Mouse (Mus musculus): ENCODE results near the gene Mief1.

The Mief1 gene

GRCm38 (mm10) chr15:80219211-80219610 is 14.6 kb upstream of the Mief1 start:
- H3K36me3 ChIP-seq (ENCODE audit: control insufficient read depth, insufficient read depth, low read length, poor library complexity, severe bottlenecking): no peaks in the 10 kb centered on the region
- H3K27me3 ChIP-seq (ENCODE audit: control insufficient read depth, insufficient read depth, low read length, poor library complexity, severe bottlenecking): no peaks in the 10 kb centered on the region
- peak; percentile 66 for DNase-seq (ENCODE audit: low read depth, low spot score)

GRCm38 (mm10) chr15:80219705-80220657 is 13.8 kb upstream of the Mief1 start:
- peak; percentile 34 for DNase-seq (ENCODE audit: low read depth, low spot score)

GRCm38 (mm10) chr15:80221031-80221430 is 12.8 kb upstream of the Mief1 start:
- H3K27me3 ChIP-seq (ENCODE audit: control insufficient read depth, insufficient read depth, low read length, poor library complexity, severe bottlenecking): no peaks in the 10 kb centered on the region
- no peaks in the 10 kb centered on the region for H3K36me3 ChIP-seq (ENCODE audit: control insufficient read depth, insufficient read depth, low read length, poor library complexity, severe bottlenecking)
- no peak for DNase-seq (ENCODE audit: low read depth, low spot score)

More at GRCm38 (mm10) chr15:80219705-80220657, 13.8 kb upstream of the Mief1 start:
- H3K36me3 ChIP-seq (ENCODE audit: control insufficient read depth, insufficient read depth, low read length, poor library complexity, severe bottlenecking): no peaks in the 10 kb centered on the region
- no peaks in the 10 kb centered on the region for H3K27me3 ChIP-seq (ENCODE audit: control insufficient read depth, insufficient read depth, low read length, poor library complexity, severe bottlenecking)

GRCm38 (mm10) chr15:80223751-80224150 is 10.1 kb upstream of the Mief1 start:
- H3K36me3 ChIP-seq (ENCODE audit: control insufficient read depth, insufficient read depth, low read length, poor library complexity, severe bottlenecking): no peaks in the 10 kb centered on the region
- DNase-seq (ENCODE audit: low read depth, low spot score): no peak
- no peaks in the 10 kb centered on the region for H3K27me3 ChIP-seq (ENCODE audit: control insufficient read depth, insufficient read depth, low read length, poor library complexity, severe bottlenecking)

GRCm38 (mm10) chr15:80225208-80225607 is 8.6 kb upstream of the Mief1 start:
- no peaks in the 10 kb centered on the region for H3K36me3 ChIP-seq (ENCODE audit: control insufficient read depth, insufficient read depth, low read length, poor library complexity, severe bottlenecking)
- H3K27me3 ChIP-seq (ENCODE audit: control insufficient read depth, insufficient read depth, low read length, poor library complexity, severe bottlenecking): no peaks in the 10 kb centered on the region
- peak; percentile 81 for DNase-seq (ENCODE audit: low read depth, low spot score)

- Histone ChIP-seq H3K27me3 (ENCODE audit: control insufficient read depth, insufficient read depth, low read length, poor library complexity, severe bottlenecking) (no peaks in the 10 kb centered on the region), H3K36me3 (ENCODE audit: control insufficient read depth, insufficient read depth, low read length, poor library complexity, severe bottlenecking) (no peaks in the 10 kb centered on the region)
- peak; percentile 83 for DNase-seq (ENCODE audit: low read depth, low spot score)
Measured at GRCm38 (mm10) chr15:80225796-80226195, 8.0 kb upstream of the Mief1 start.

GRCm38 (mm10) chr15:80228071-80228800 is 5.6 kb upstream of the Mief1 start:
- Histone ChIP-seq H3K27me3 (ENCODE audit: control insufficient read depth, insufficient read depth, low read length, poor library complexity, severe bottlenecking) (no peaks in the 10 kb centered on the region), H3K36me3 (ENCODE audit: control insufficient read depth, insufficient read depth, low read length, poor library complexity, severe bottlenecking) (no peaks in the 10 kb centered on the region)
- no peak for DNase-seq (ENCODE audit: low read depth, low spot score)

GRCm38 (mm10) chr15:80232331-80232730 is 1.5 kb upstream of the Mief1 start:
- no peak for DNase-seq (ENCODE audit: low read depth, low spot score)
- Histone ChIP-seq H3K27me3 (ENCODE audit: control insufficient read depth, insufficient read depth, low read length, poor library complexity, severe bottlenecking) (no peaks in the 10 kb centered on the region), H3K36me3 (ENCODE audit: control insufficient read depth, insufficient read depth, low read length, poor library complexity, severe bottlenecking) (peaks cover 5% of the 10 kb centered on the region)

GRCm38 (mm10) chr15:80233053-80233452 is 765 bp upstream of the Mief1 start:
- Histone ChIP-seq H3K36me3 (ENCODE audit: control insufficient read depth, insufficient read depth, low read length, poor library complexity, severe bottlenecking) (peaks cover 5% of the 10 kb centered on the region), H3K27me3 (ENCODE audit: control insufficient read depth, insufficient read depth, low read length, poor library complexity, severe bottlenecking) (no peaks in the 10 kb centered on the region)
- no peak for DNase-seq (ENCODE audit: low read depth, low spot score)

GRCm38 (mm10) chr15:80235535-80235934 is 1.7 kb downstream of the Mief1 start, which contains the start of gene AC140267.1:
AC140267.1 (plus strand) TSS chr15:80235835.
- Histone ChIP-seq H3K36me3 (ENCODE audit: control insufficient read depth, insufficient read depth, low read length, poor library complexity, severe bottlenecking) (peaks cover 9% of the 10 kb centered on the region), H3K27me3 (ENCODE audit: control insufficient read depth, insufficient read depth, low read length, poor library complexity, severe bottlenecking) (no peaks in the 10 kb centered on the region)
- DNase-seq (ENCODE audit: low read depth, low spot score): no peak

GRCm38 (mm10) chr15:80248135-80248534 is 14.3 kb downstream of the Mief1 start:
- Histone ChIP-seq H3K27me3 (ENCODE audit: control insufficient read depth, insufficient read depth, low read length, poor library complexity, severe bottlenecking) (no peaks in the 10 kb centered on the region), H3K36me3 (ENCODE audit: control insufficient read depth, insufficient read depth, low read length, poor library complexity, severe bottlenecking) (peaks cover 30% of the 10 kb centered on the region)
- DNase-seq (ENCODE audit: low read depth, low spot score): no peak

- DNase-seq (ENCODE audit: low read depth, low spot score): no peak
- Histone ChIP-seq H3K27me3 (ENCODE audit: control insufficient read depth, insufficient read depth, low read length, poor library complexity, severe bottlenecking) (no peaks in the 10 kb centered on the region), H3K36me3 (ENCODE audit: control insufficient read depth, insufficient read depth, low read length, poor library complexity, severe bottlenecking) (peaks cover 30% of the 10 kb centered on the region)
Measured at GRCm38 (mm10) chr15:80248596-80248995, 14.8 kb downstream of the Mief1 start.

GRCm38 (mm10) chr15:80249672-80250071 is 15.9 kb downstream of the Mief1 start:
- Histone ChIP-seq H3K27me3 (ENCODE audit: control insufficient read depth, insufficient read depth, low read length, poor library complexity, severe bottlenecking) (no peaks in the 10 kb centered on the region), H3K36me3 (ENCODE audit: control insufficient read depth, insufficient read depth, low read length, poor library complexity, severe bottlenecking) (peaks cover 28% of the 10 kb centered on the region)
- no peak for DNase-seq (ENCODE audit: low read depth, low spot score)

- peaks cover 24% of the 10 kb centered on the region for H3K36me3 ChIP-seq (ENCODE audit: control insufficient read depth, insufficient read depth, low read length, poor library complexity, severe bottlenecking)
- no peak for DNase-seq (ENCODE audit: low read depth, low spot score)
- H3K27me3 ChIP-seq (ENCODE audit: control insufficient read depth, insufficient read depth, low read length, poor library complexity, severe bottlenecking): no peaks in the 10 kb centered on the region
Measured at GRCm38 (mm10) chr15:80250586-80250985, 16.8 kb downstream of the Mief1 start.

GRCm38 (mm10) chr15:80253530-80253929 is 19.7 kb downstream of the Mief1 start:
- Histone ChIP-seq H3K27me3 (ENCODE audit: control insufficient read depth, insufficient read depth, low read length, poor library complexity, severe bottlenecking) (no peaks in the 10 kb centered on the region), H3K36me3 (ENCODE audit: control insufficient read depth, insufficient read depth, low read length, poor library complexity, severe bottlenecking) (peaks cover 28% of the 10 kb centered on the region)
- DNase-seq (ENCODE audit: low read depth, low spot score): no peak
